Mouse (Mus musculus): ENCODE measurements around the gene Foxn3. TPM values are rescaled to one million over a fixed set of nuclear protein-coding genes. Genes with fewer than 3 reads are reported as not detected.

Gene Foxn3
- polyA plus RNA-seq, 1 experiment from 2014 or later: 54.0 TPM

GRCm38 (mm10) chr12:99297792-99298191 is 265.6 kb downstream of the Foxn3 start:
- ATAC-seq (replicated peaks; ENCODE audit: low FRiP score, low read depth) (no peak), DNase-seq (ENCODE audit: low spot score) (no peak)
- Histone ChIP-seq H3K27ac (no peak overlapping the region), H3K9me3 (replicated peaks; ENCODE audit: low read length) (no peaks in the 10 kb centered on the region), H3K4me1 (replicated peaks; ENCODE audit: insufficient read depth, low read length) (peaks cover 8% of the 10 kb centered on the region; the same call in 1 of the 2 replicates), H3K4me2 (ENCODE audit: low read length) (no peak overlapping the region), H3K4me3 (replicated peaks; ENCODE audit: low read depth, low read length) (no peak overlapping the region), H3K9ac (ENCODE audit: low read depth, low read length) (no peak overlapping the region), H3K27me3 (ENCODE audit: insufficient read depth, low read length) (no peaks in the 10 kb centered on the region), H3K36me3 (ENCODE audit: insufficient read depth, low read length) (no peaks in the 10 kb centered on the region)
- TF ChIP-seq CTCF (IDR thresholded peaks at IDR 0.05; ENCODE audit: low read depth): no peak
- WGBS: 69% methylated on average over 2 of the region's 2 CpGs

GRCm38 (mm10) chr12:99293532-99293931 is 269.9 kb downstream of the Foxn3 start:
- Histone ChIP-seq H3K36me3 (ENCODE audit: insufficient read depth, low read length) (no peaks in the 10 kb centered on the region), H3K4me1 (replicated peaks; ENCODE audit: insufficient read depth, low read length) (peaks cover 8% of the 10 kb centered on the region; the same call in 1 of the 2 replicates), H3K4me2 (ENCODE audit: low read length) (no peak overlapping the region), H3K4me3 (replicated peaks; ENCODE audit: low read depth, low read length) (no peak overlapping the region), H3K9me3 (replicated peaks; ENCODE audit: low read length) (no peaks in the 10 kb centered on the region), H3K9ac (ENCODE audit: low read depth, low read length) (no peak overlapping the region), H3K27ac (no peak overlapping the region), H3K27me3 (ENCODE audit: insufficient read depth, low read length) (no peaks in the 10 kb centered on the region)
- WGBS: 85% methylated on average over 7 of the region's 7 CpGs
- no peak for ATAC-seq (replicated peaks; ENCODE audit: low FRiP score, low read depth)
- DNase-seq (ENCODE audit: low spot score): no peak
- TF ChIP-seq CTCF (IDR thresholded peaks at IDR 0.05; ENCODE audit: low read depth): no peak

DNA sequence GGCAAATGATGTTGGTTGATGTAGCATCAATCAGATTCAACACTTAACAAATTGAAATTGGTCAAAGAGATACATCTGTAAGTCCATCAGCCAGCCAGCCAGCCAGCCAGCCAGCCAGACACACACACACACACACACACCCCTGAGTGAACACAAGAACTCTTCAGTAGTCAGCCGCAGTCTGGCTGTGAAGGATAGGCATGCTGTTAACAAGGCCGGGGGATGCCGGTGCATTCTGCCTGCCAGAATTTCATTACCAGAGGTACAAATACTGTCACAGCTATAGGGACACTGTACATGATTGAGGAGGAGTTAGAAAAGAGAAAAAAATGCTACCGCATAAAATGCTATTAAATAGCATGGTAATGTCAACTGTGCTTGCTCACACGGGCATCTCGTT is 271.2 kb downstream of the Foxn3 start:
- no peak for ATAC-seq (replicated peaks; ENCODE audit: low FRiP score, low read depth)
- Histone ChIP-seq H3K27ac (no peak overlapping the region), H3K4me1 (replicated peaks; ENCODE audit: insufficient read depth, low read length) (peaks cover 8% of the 10 kb centered on the region; the same call in 1 of the 2 replicates), H3K9ac (ENCODE audit: low read depth, low read length) (no peak overlapping the region), H3K27me3 (ENCODE audit: insufficient read depth, low read length) (no peaks in the 10 kb centered on the region), H3K36me3 (ENCODE audit: insufficient read depth, low read length) (no peaks in the 10 kb centered on the region), H3K4me3 (replicated peaks; ENCODE audit: low read depth, low read length) (no peak overlapping the region), H3K9me3 (replicated peaks; ENCODE audit: low read length) (no peaks in the 10 kb centered on the region), H3K4me2 (ENCODE audit: low read length) (no peak overlapping the region)
- DNase-seq (ENCODE audit: low spot score): no peak
- 71% methylated on average over 6 of the region's 6 CpGs for WGBS
- no peak for TF ChIP-seq CTCF (IDR thresholded peaks at IDR 0.05; ENCODE audit: low read depth)

- H3K9ac ChIP-seq (ENCODE audit: low read depth, low read length): no peak overlapping the region
- no peak overlapping the region for H3K27ac ChIP-seq
- H3K36me3 ChIP-seq (ENCODE audit: insufficient read depth, low read length): no peaks in the 10 kb centered on the region
- H3K27me3 ChIP-seq (ENCODE audit: insufficient read depth, low read length): no peaks in the 10 kb centered on the region
- H3K4me1 ChIP-seq (replicated peaks; ENCODE audit: insufficient read depth, low read length): peaks cover 4% of the 10 kb centered on the region
- no peak overlapping the region for H3K4me2 ChIP-seq (ENCODE audit: low read length)
- H3K4me3 ChIP-seq (replicated peaks; ENCODE audit: low read depth, low read length): no peak overlapping the region
- H3K9me3 ChIP-seq (replicated peaks; ENCODE audit: low read length): no peaks in the 10 kb centered on the region
- ATAC-seq (replicated peaks; ENCODE audit: low FRiP score, low read depth): no peak
- WGBS: 72% methylated on average over 5 of the region's 5 CpGs
- DNase-seq (ENCODE audit: low spot score): no peak
- no peak for TF ChIP-seq CTCF (IDR thresholded peaks at IDR 0.05; ENCODE audit: low read depth)
These were observed 276.3 kb downstream of the Foxn3 start for GRCm38 (mm10) chr12:99287081-99287480.

DNA sequence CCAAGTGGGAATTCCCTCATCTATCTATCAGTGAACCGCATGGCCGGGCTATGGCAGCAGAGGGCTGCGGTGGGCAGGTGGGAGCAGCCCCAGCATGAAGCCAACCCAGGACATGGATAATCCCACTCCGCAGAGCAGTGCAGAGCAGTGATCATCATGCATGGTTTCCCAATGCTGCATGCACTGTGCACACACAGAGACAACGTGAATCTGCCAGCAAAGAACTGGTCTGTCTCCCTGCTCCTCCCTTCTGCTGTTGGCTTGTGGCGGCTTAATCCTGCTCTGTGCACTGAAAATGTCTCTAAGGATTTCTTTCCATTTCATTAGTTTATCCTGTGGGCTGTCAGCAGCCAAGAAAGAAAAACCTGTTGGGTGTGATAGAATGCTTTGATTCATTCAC is 276.7 kb downstream of the Foxn3 start:
- ATAC-seq (replicated peaks; ENCODE audit: low FRiP score, low read depth) (no peak), DNase-seq (ENCODE audit: low spot score) (no peak)
- Histone ChIP-seq H3K36me3 (ENCODE audit: insufficient read depth, low read length) (no peaks in the 10 kb centered on the region), H3K27me3 (ENCODE audit: insufficient read depth, low read length) (no peaks in the 10 kb centered on the region), H3K9ac (ENCODE audit: low read depth, low read length) (no peak overlapping the region), H3K4me2 (ENCODE audit: low read length) (no peak overlapping the region), H3K4me3 (replicated peaks; ENCODE audit: low read depth, low read length) (no peak overlapping the region), H3K4me1 (replicated peaks; ENCODE audit: insufficient read depth, low read length) (peaks cover 4% of the 10 kb centered on the region), H3K27ac (no peak overlapping the region), H3K9me3 (replicated peaks; ENCODE audit: low read length) (no peaks in the 10 kb centered on the region)
- TF ChIP-seq CTCF (IDR thresholded peaks at IDR 0.05; ENCODE audit: low read depth): no peak
- whole genome bisulfite sequencing: 81% methylated on average over 6 of the region's 6 CpGs

DNA sequence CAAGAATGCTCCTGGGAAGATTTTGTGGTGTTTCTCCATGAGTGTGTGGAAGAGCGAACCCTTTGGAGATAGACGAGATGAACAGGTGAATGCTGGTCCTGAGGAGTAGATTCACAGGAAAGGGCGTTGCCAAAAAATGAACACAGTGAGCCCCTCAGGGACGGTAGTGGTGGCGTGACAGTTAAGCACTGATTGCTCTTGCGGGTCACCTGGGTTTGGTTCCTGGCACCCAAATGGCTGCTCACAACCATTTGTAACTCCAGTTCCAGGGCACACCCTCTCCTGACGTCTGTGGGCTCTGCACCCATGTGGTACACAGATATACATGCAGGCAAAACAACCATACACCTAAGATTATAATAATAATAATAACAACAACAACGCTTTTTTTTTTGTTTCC is 277.7 kb downstream of the Foxn3 start:
- H3K4me3 ChIP-seq (replicated peaks; ENCODE audit: low read depth, low read length): no peak overlapping the region
- H3K4me1 ChIP-seq (replicated peaks; ENCODE audit: insufficient read depth, low read length): peaks cover 4% of the 10 kb centered on the region
- H3K27me3 ChIP-seq (ENCODE audit: insufficient read depth, low read length): no peaks in the 10 kb centered on the region
- no peak overlapping the region for H3K4me2 ChIP-seq (ENCODE audit: low read length)
- no peak overlapping the region for H3K27ac ChIP-seq
- H3K9ac ChIP-seq (ENCODE audit: low read depth, low read length): no peak overlapping the region
- no peaks in the 10 kb centered on the region for H3K36me3 ChIP-seq (ENCODE audit: insufficient read depth, low read length)
- H3K9me3 ChIP-seq (replicated peaks; ENCODE audit: low read length): no peaks in the 10 kb centered on the region
- TF ChIP-seq CTCF (IDR thresholded peaks at IDR 0.05; ENCODE audit: low read depth): no peak
- 87% methylated on average over 8 of the region's 8 CpGs for WGBS
- ATAC-seq (replicated peaks; ENCODE audit: low FRiP score, low read depth) (no peak), DNase-seq (ENCODE audit: low spot score) (no peak)

- Histone ChIP-seq H3K9me3 (replicated peaks; ENCODE audit: low read length) (no peaks in the 10 kb centered on the region), H3K4me2 (ENCODE audit: low read length) (no peak overlapping the region), H3K27me3 (ENCODE audit: insufficient read depth, low read length) (no peaks in the 10 kb centered on the region), H3K27ac (no peak overlapping the region), H3K4me1 (replicated peaks; ENCODE audit: insufficient read depth, low read length) (peaks cover 8% of the 10 kb centered on the region), H3K9ac (ENCODE audit: low read depth, low read length) (peak overlapping the region; percentile 29; the same call in 1 of the 2 replicates), H3K36me3 (ENCODE audit: insufficient read depth, low read length) (no peaks in the 10 kb centered on the region), H3K4me3 (replicated peaks; ENCODE audit: low read depth, low read length) (no peak overlapping the region)
- no peak for DNase-seq (ENCODE audit: low spot score)
- WGBS: 56% methylated on average over 9 of the region's 9 CpGs
- ATAC-seq (replicated peaks; ENCODE audit: low FRiP score, low read depth): no peak
- TF ChIP-seq CTCF (IDR thresholded peaks at IDR 0.05; ENCODE audit: low read depth): no peak
These were observed 278.2 kb downstream of the Foxn3 start for GRCm38 (mm10) chr12:99285199-99285598.
